Mouse (Mus musculus): Measurements from ENCODE around the gene Ccdc88c. TPM values are rescaled to one million over a fixed set of nuclear protein-coding genes. Genes with fewer than 3 reads are reported as not detected.

Gene Ccdc88c
- polyA plus RNA-seq, 1 experiment from 2014 or later: 4.5 TPM

- Histone ChIP-seq H3K27me3 (no peaks in the 10 kb centered on the region), H3K4me1 (peaks cover 14% of the 10 kb centered on the region), H3K27ac (no peak overlapping the region), H3K4me3 (no peak overlapping the region), H3K36me3 (no peaks in the 10 kb centered on the region), H3K9ac (no peak overlapping the region), H3K4me2 (no peak overlapping the region), H3K9me3 (no peaks in the 10 kb centered on the region)
- no peak for ATAC-seq (ENCODE audit: insufficient number of reproducible peaks, insufficient read depth, low FRiP score, low TSS enrichment, low read depth)
- 70% methylated on average over 3 of the region's 3 CpGs for WGBS
Measured at GRCm38 (mm10) chr12:100957257-100957656, 71.6 kb downstream of the Ccdc88c start.

GRCm38 (mm10) chr12:100956825-100957224 is 72.0 kb downstream of the Ccdc88c start:
- H3K27ac ChIP-seq: no peak overlapping the region
- no peak overlapping the region for H3K4me2 ChIP-seq
- H3K4me3 ChIP-seq: no peak overlapping the region
- H3K4me1 ChIP-seq: peaks cover 14% of the 10 kb centered on the region
- 47% methylated on average over 4 of the region's 4 CpGs for WGBS
- no peaks in the 10 kb centered on the region for H3K9me3 ChIP-seq
- H3K27me3 ChIP-seq: no peaks in the 10 kb centered on the region
- ATAC-seq (ENCODE audit: insufficient number of reproducible peaks, insufficient read depth, low FRiP score, low TSS enrichment, low read depth): no peak
- no peak overlapping the region for H3K9ac ChIP-seq
- no peaks in the 10 kb centered on the region for H3K36me3 ChIP-seq

GRCm38 (mm10) chr12:100956028-100956427 is 72.8 kb downstream of the Ccdc88c start:
- no peak overlapping the region for H3K27ac ChIP-seq
- H3K4me2 ChIP-seq: no peak overlapping the region
- WGBS: 78% methylated on average over 2 of the region's 2 CpGs
- no peak overlapping the region for H3K4me3 ChIP-seq
- H3K27me3 ChIP-seq: no peaks in the 10 kb centered on the region
- ATAC-seq (ENCODE audit: insufficient number of reproducible peaks, insufficient read depth, low FRiP score, low TSS enrichment, low read depth): no peak
- no peak overlapping the region for H3K9ac ChIP-seq
- H3K36me3 ChIP-seq: no peaks in the 10 kb centered on the region
- peaks cover 14% of the 10 kb centered on the region for H3K4me1 ChIP-seq
- H3K9me3 ChIP-seq: no peaks in the 10 kb centered on the region

- H3K9ac ChIP-seq: no peak overlapping the region
- 79% methylated on average over 8 of the region's 8 CpGs for WGBS
- no peak overlapping the region for H3K4me3 ChIP-seq
- no peaks in the 10 kb centered on the region for H3K9me3 ChIP-seq
- peaks cover 10% of the 10 kb centered on the region for H3K4me1 ChIP-seq
- no peaks in the 10 kb centered on the region for H3K27me3 ChIP-seq
- H3K36me3 ChIP-seq: no peaks in the 10 kb centered on the region
- no peak overlapping the region for H3K27ac ChIP-seq
- no peak overlapping the region for H3K4me2 ChIP-seq
- ATAC-seq (ENCODE audit: insufficient number of reproducible peaks, insufficient read depth, low FRiP score, low TSS enrichment, low read depth): no peak
Measured at GRCm38 (mm10) chr12:100953926-100954325, 74.9 kb downstream of the Ccdc88c start.

GRCm38 (mm10) chr12:100952193-100952931 is 76.5 kb downstream of the Ccdc88c start:
- H3K4me2 ChIP-seq: no peak overlapping the region
- H3K4me3 ChIP-seq: no peak overlapping the region
- H3K9me3 ChIP-seq: no peaks in the 10 kb centered on the region
- H3K27me3 ChIP-seq: no peaks in the 10 kb centered on the region
- WGBS: 40% methylated on average over 9 of the region's 9 CpGs
- H3K36me3 ChIP-seq: no peaks in the 10 kb centered on the region
- H3K4me1 ChIP-seq: peaks cover 3% of the 10 kb centered on the region
- no peak overlapping the region for H3K9ac ChIP-seq
- H3K27ac ChIP-seq: 0 out of 2 replicates have a peak overlapping the region, but pooled peaks have one; percentile 13
- no peak for ATAC-seq (ENCODE audit: insufficient number of reproducible peaks, insufficient read depth, low FRiP score, low TSS enrichment, low read depth)

- Histone ChIP-seq H3K9ac (no peak overlapping the region), H3K4me2 (no peak overlapping the region), H3K9me3 (no peaks in the 10 kb centered on the region), H3K4me3 (no peak overlapping the region), H3K4me1 (no peaks in the 10 kb centered on the region), H3K27ac (no peak overlapping the region), H3K36me3 (peaks cover 6% of the 10 kb centered on the region; the same call in 1 of the 2 replicates), H3K27me3 (no peaks in the 10 kb centered on the region)
- no peak for ATAC-seq (ENCODE audit: insufficient number of reproducible peaks, insufficient read depth, low FRiP score, low TSS enrichment, low read depth)
- WGBS: 69% methylated on average over 5 of the region's 5 CpGs
Measured at GRCm38 (mm10) chr12:100949146-100949545, 79.7 kb downstream of the Ccdc88c start.

- no peak overlapping the region for H3K4me3 ChIP-seq
- H3K27me3 ChIP-seq: no peaks in the 10 kb centered on the region
- WGBS: 80% methylated on average over 6 of the region's 6 CpGs
- no peak overlapping the region for H3K4me2 ChIP-seq
- no peak for ATAC-seq (ENCODE audit: insufficient number of reproducible peaks, insufficient read depth, low FRiP score, low TSS enrichment, low read depth)
- H3K27ac ChIP-seq: no peak overlapping the region
- H3K9me3 ChIP-seq: no peaks in the 10 kb centered on the region
- H3K9ac ChIP-seq: no peak overlapping the region
- H3K4me1 ChIP-seq: no peaks in the 10 kb centered on the region
- H3K36me3 ChIP-seq: peaks cover 6% of the 10 kb centered on the region; the same call in 1 of the 2 replicates
Measured at GRCm38 (mm10) chr12:100948021-100948420, 80.8 kb downstream of the Ccdc88c start.

GRCm38 (mm10) chr12:100945948-100946347 is 82.9 kb downstream of the Ccdc88c start:
- 89% methylated on average over 12 of the region's 12 CpGs for WGBS
- Histone ChIP-seq H3K36me3 (peaks cover 6% of the 10 kb centered on the region; the same call in 1 of the 2 replicates), H3K4me2 (no peak overlapping the region)

GRCm38 (mm10) chr12:100945501-100945900 is 83.4 kb downstream of the Ccdc88c start:
- Histone ChIP-seq H3K4me2 (no peak overlapping the region), H3K4me1 (no peaks in the 10 kb centered on the region), H3K27me3 (no peaks in the 10 kb centered on the region), H3K9me3 (no peaks in the 10 kb centered on the region), H3K9ac (no peak overlapping the region), H3K36me3 (peaks cover 6% of the 10 kb centered on the region; the same call in 1 of the 2 replicates), H3K27ac (no peak overlapping the region), H3K4me3 (no peak overlapping the region)
- ATAC-seq (ENCODE audit: insufficient number of reproducible peaks, insufficient read depth, low FRiP score, low TSS enrichment, low read depth): no peak
- WGBS: 86% methylated on average over 12 of the region's 12 CpGs

More at GRCm38 (mm10) chr12:100945948-100946347, 82.9 kb downstream of the Ccdc88c start:
- Histone ChIP-seq H3K9me3 (no peaks in the 10 kb centered on the region), H3K27ac (no peak overlapping the region), H3K9ac (no peak overlapping the region), H3K4me3 (no peak overlapping the region), H3K27me3 (no peaks in the 10 kb centered on the region), H3K4me1 (no peaks in the 10 kb centered on the region)
- ATAC-seq (ENCODE audit: insufficient number of reproducible peaks, insufficient read depth, low FRiP score, low TSS enrichment, low read depth): no peak

- Histone ChIP-seq H3K27ac (no peak overlapping the region), H3K27me3 (no peaks in the 10 kb centered on the region), H3K36me3 (peaks cover 6% of the 10 kb centered on the region; the same call in 1 of the 2 replicates), H3K4me1 (no peaks in the 10 kb centered on the region), H3K9ac (no peak overlapping the region), H3K4me3 (no peak overlapping the region), H3K4me2 (no peak overlapping the region), H3K9me3 (no peaks in the 10 kb centered on the region)
- WGBS: 89% methylated on average over 21 of the region's 21 CpGs
- ATAC-seq (ENCODE audit: insufficient number of reproducible peaks, insufficient read depth, low FRiP score, low TSS enrichment, low read depth): no peak
Measured at GRCm38 (mm10) chr12:100944921-100945336, 83.9 kb downstream of the Ccdc88c start.

- Histone ChIP-seq H3K27ac (no peak overlapping the region), H3K9me3 (no peaks in the 10 kb centered on the region), H3K4me1 (no peaks in the 10 kb centered on the region), H3K9ac (no peak overlapping the region), H3K36me3 (peaks cover 6% of the 10 kb centered on the region; the same call in 1 of the 2 replicates), H3K4me3 (no peak overlapping the region), H3K27me3 (no peaks in the 10 kb centered on the region), H3K4me2 (no peak overlapping the region)
- 80% methylated on average over 4 of the region's 4 CpGs for WGBS
- no peak for ATAC-seq (ENCODE audit: insufficient number of reproducible peaks, insufficient read depth, low FRiP score, low TSS enrichment, low read depth)
Measured at GRCm38 (mm10) chr12:100943146-100943545, 85.7 kb downstream of the Ccdc88c start.

GRCm38 (mm10) chr12:100941361-100941760 is 87.5 kb downstream of the Ccdc88c start:
- peaks cover 10% of the 10 kb centered on the region; the same call in 1 of the 2 replicates for H3K4me1 ChIP-seq
- H3K9me3 ChIP-seq: no peaks in the 10 kb centered on the region
- peaks cover under 1% of the 10 kb centered on the region; the same call in 1 of the 2 replicates for H3K36me3 ChIP-seq
- no peak overlapping the region for H3K9ac ChIP-seq
- H3K4me2 ChIP-seq: no peak overlapping the region
- H3K4me3 ChIP-seq: no peak overlapping the region
- WGBS: 81% methylated on average over 3 of the region's 3 CpGs
- no peaks in the 10 kb centered on the region for H3K27me3 ChIP-seq
- no peak for ATAC-seq (ENCODE audit: insufficient number of reproducible peaks, insufficient read depth, low FRiP score, low TSS enrichment, low read depth)
- H3K27ac ChIP-seq: no peak overlapping the region
